Mouse (Mus musculus) retina, embryonic 14.5 days (tissue): Measurements from ENCODE around the gene Gm49358.

Experiments used
- DNase-seq: peaks from one replicate; pipeline ENCODE4 v3.0.0-alpha.2; 2015; ENCODE audit warnings: low spot score

Gm49358 gene

GRCm38 (mm10) chr10:86778398-86779116 is 14.8 kb downstream of the Gm49358 start, which contains the start of gene Nt5dc3:
Nt5dc3 (plus strand) TSS chr10:86779005.
- peak; percentile 96 for DNase-seq

GRCm38 (mm10) chr10:86779117-86779755 is 15.5 kb downstream of the Gm49358 start:
- DNase-seq = peak; percentile 44

GRCm38 (mm10) chr10:86779816-86780500 is 16.2 kb downstream of the Gm49358 start:
- no peak for DNase-seq

- no peak for DNase-seq
Observed at GRCm38 (mm10) chr10:86781641-86782040, 17.9 kb downstream of the Gm49358 start.

GRCm38 (mm10) chr10:86782656-86783055 is 18.9 kb downstream of the Gm49358 start:
- DNase-seq = no peak

GRCm38 (mm10) chr10:86783561-86783960 is 19.8 kb downstream of the Gm49358 start:
- DNase-seq = no peak

GRCm38 (mm10) chr10:86784126-86784675 is 20.4 kb downstream of the Gm49358 start:
- no peak for DNase-seq

- DNase-seq = no peak
Observed at GRCm38 (mm10) chr10:86785396-86785795, 21.6 kb downstream of the Gm49358 start.

- no peak for DNase-seq
Observed at GRCm38 (mm10) chr10:86786083-86786482, 22.3 kb downstream of the Gm49358 start.

GRCm38 (mm10) chr10:86788193-86788592 is 24.4 kb downstream of the Gm49358 start:
- no peak for DNase-seq

- no peak for DNase-seq
Observed at GRCm38 (mm10) chr10:86789146-86789672, 25.4 kb downstream of the Gm49358 start.

GRCm38 (mm10) chr10:86791507-86792184 is 27.9 kb downstream of the Gm49358 start:
- no peak for DNase-seq

GRCm38 (mm10) chr10:86793509-86793951 is 29.8 kb downstream of the Gm49358 start:
- no peak for DNase-seq

- no peak for DNase-seq
Observed at GRCm38 (mm10) chr10:86794196-86794595, 30.4 kb downstream of the Gm49358 start.

GRCm38 (mm10) chr10:86794794-86795535 is 31.2 kb downstream of the Gm49358 start:
- no peak for DNase-seq

GRCm38 (mm10) chr10:86796073-86796741 is 32.4 kb downstream of the Gm49358 start:
- no peak for DNase-seq

- no peak for DNase-seq
Observed at GRCm38 (mm10) chr10:86807362-86807761, 43.6 kb downstream of the Gm49358 start.

- no peak for DNase-seq
Observed at GRCm38 (mm10) chr10:86808013-86808758, 44.4 kb downstream of the Gm49358 start.

GRCm38 (mm10) chr10:86810000-86810399 is 46.2 kb downstream of the Gm49358 start:
- no peak for DNase-seq

- no peak for DNase-seq
Observed at GRCm38 (mm10) chr10:86810612-86811011, 46.8 kb downstream of the Gm49358 start.
